Mouse (Mus musculus) heart, embryonic 11.5 days (tissue): ENCODE results near the gene Ahrr. TPM values are rescaled to one million over a fixed set of nuclear protein-coding genes. Genes with fewer than 3 reads are reported as not detected.

Experiments
- ATAC-seq: fragments of 200-750 bp; cut with Nextera tagmentation; replicated peaks from 2 replicates; pipeline ENCODE4 v1.8.0; 2017; ENCODE audit warnings: moderate library complexity; ENCODE audit not compliant: insufficient number of reproducible peaks, low FRiP score, low TSS enrichment
- H3K27ac ChIP-seq: fragments of 300-500 bp; sonication (generic); 2 replicates; pipeline ENCODE4 v1.5.1; 2014; ENCODE audit warnings: mild to moderate bottlenecking, low read depth, low read length
- H3K27me3 ChIP-seq: fragments of 300-500 bp; sonication (generic); 2 replicates; pipeline ENCODE4 v1.6.1; 2014; ENCODE audit warnings: mild to moderate bottlenecking, low read length, mixed read lengths; ENCODE audit not compliant: control insufficient read depth, insufficient read depth
- H3K36me3 ChIP-seq: fragments of 300-500 bp; sonication (generic); 2 replicates; pipeline ENCODE4 v1.6.1; 2014; ENCODE audit warnings: mild to moderate bottlenecking, low read length, moderate library complexity, mixed read lengths; ENCODE audit not compliant: control insufficient read depth, insufficient read depth
- H3K4me1 ChIP-seq: fragments of 300-500 bp; sonication (generic); 2 replicates; pipeline ENCODE4 v1.6.1; 2014; ENCODE audit warnings: low read length; ENCODE audit not compliant: control insufficient read depth, insufficient read depth
- H3K4me2 ChIP-seq: fragments of 300-500 bp; sonication (generic); 2 replicates; pipeline ENCODE4 v1.6.1; 2014; ENCODE audit warnings: mild to moderate bottlenecking, moderate library complexity
- H3K4me3 ChIP-seq: fragments of 300-500 bp; sonication (generic); 2 replicates; pipeline ENCODE4 v1.5.1; 2014; ENCODE audit warnings: low read depth, low read length
- H3K9ac ChIP-seq: fragments of 300-500 bp; sonication (generic); 2 replicates; pipeline ENCODE4 v1.6.1; 2014; ENCODE audit warnings: mild to moderate bottlenecking, low read depth, low read length, moderate library complexity
- H3K9me3 ChIP-seq: fragments of 300-500 bp; sonication (generic); replicated peaks from 2 replicates; pipeline ENCODE4 v1.6.1; 2016; ENCODE audit warnings: low read length; ENCODE audit not compliant: control insufficient read depth
- WGBS: fragments of 180-500 bp; shearing (Covaris S2); extraction: QIAGEN DNeasy Blood & Tissue Kit; methylation state at CpG from one replicate; pipeline ENCODE4 v1.1.7; 2014; ENCODE audit not compliant: insufficient replicate concordance; 5-methylcytosine and 5-hydroxymethylcytosine counted together
- polyA plus RNA-seq: library from polyadenylated mRNA; unstranded; fragments of >200 nt; fragmentation: Nextera tagmentation; extraction: Ambion mirVana; gene quantifications from 2 replicates; pipeline ENCODE4 v1.2.1, GENCODE M21; 2014

Ahrr gene
- polyA plus RNA-seq, 1 experiment from 2014 or later, result 0.70 TPM

DNA sequence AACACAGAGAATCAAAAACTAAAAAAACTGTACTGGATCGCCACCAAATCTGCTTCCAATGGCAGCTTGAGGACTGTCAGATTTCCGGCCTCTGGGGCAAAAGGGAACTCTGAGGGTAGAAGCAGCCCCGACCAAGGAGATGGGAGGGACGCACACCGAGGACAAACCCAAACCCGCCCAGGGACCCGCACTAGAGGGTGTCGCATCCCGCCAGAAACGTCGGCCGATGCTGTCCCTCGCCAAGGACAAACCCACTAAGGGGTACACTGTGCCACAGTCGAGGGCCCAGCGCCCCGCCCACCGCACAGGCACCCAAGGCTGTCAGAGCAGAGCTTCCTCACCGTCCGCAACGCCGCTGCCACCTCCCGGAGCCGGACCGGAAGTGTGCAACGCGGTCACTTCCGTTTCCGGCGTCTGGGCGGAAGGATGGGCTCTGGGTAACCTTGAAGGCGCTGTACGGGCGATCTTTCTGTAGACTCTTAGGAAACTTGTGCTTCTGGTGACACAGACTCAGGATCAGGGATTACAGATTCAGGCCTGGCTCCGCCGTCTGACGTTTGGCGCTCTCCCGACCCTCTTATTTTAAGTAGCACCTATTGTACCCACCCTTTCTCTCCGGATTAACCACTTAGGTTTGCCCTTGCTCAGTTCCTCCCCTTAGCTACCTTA is 83.7 kb downstream of the Ahrr start, which contains the start of gene Exoc3:
TSS of gene Exoc3 (minus strand) at position 416 of the 669 bp plus-strand sequence.
- under 1% methylated on average over 39 of the region's 39 CpGs for WGBS
- Histone ChIP-seq H3K27me3 (0 out of 2 replicates have a peak, but pooled peaks cover 6% of the 10 kb centered on the region), H3K36me3 (peaks cover 6% of the 10 kb centered on the region; the same call in 1 of the 2 replicates), H3K4me3 (peak within 1 kb of the TSS; percentile 80), H3K27ac (peak within 1 kb of the TSS; percentile 96), H3K9ac (peak within 1 kb of the TSS; percentile 86), H3K4me2 (peak within 1 kb of the TSS; percentile 87), H3K4me1 (peaks cover 10% of the 10 kb centered on the region), H3K9me3 (no peaks in the 10 kb centered on the region)
- peak; percentile 91 for ATAC-seq

GRCm38 (mm10) chr13:74196451-74196850 is 95.7 kb downstream of the Ahrr start:
- no peak for ATAC-seq
- Histone ChIP-seq H3K9me3 (no peaks in the 10 kb centered on the region), H3K27me3 (no peaks in the 10 kb centered on the region), H3K27ac (no peak overlapping the region), H3K4me3 (no peak overlapping the region), H3K9ac (no peak overlapping the region), H3K4me2 (no peak overlapping the region), H3K4me1 (no peaks in the 10 kb centered on the region), H3K36me3 (peaks cover 10% of the 10 kb centered on the region)
- WGBS, result 71% methylated on average over 3 of the region's 3 CpGs

GRCm38 (mm10) chr13:74192613-74193012 is 99.5 kb downstream of the Ahrr start:
- Histone ChIP-seq H3K4me2 (no peak overlapping the region), H3K27ac (no peak overlapping the region), H3K9me3 (no peaks in the 10 kb centered on the region), H3K36me3 (peaks cover 2% of the 10 kb centered on the region), H3K4me3 (no peak overlapping the region), H3K9ac (no peak overlapping the region), H3K4me1 (no peaks in the 10 kb centered on the region), H3K27me3 (no peaks in the 10 kb centered on the region)
- 82% methylated on average over 6 of the region's 6 CpGs for WGBS
- ATAC-seq, result no peak

DNA sequence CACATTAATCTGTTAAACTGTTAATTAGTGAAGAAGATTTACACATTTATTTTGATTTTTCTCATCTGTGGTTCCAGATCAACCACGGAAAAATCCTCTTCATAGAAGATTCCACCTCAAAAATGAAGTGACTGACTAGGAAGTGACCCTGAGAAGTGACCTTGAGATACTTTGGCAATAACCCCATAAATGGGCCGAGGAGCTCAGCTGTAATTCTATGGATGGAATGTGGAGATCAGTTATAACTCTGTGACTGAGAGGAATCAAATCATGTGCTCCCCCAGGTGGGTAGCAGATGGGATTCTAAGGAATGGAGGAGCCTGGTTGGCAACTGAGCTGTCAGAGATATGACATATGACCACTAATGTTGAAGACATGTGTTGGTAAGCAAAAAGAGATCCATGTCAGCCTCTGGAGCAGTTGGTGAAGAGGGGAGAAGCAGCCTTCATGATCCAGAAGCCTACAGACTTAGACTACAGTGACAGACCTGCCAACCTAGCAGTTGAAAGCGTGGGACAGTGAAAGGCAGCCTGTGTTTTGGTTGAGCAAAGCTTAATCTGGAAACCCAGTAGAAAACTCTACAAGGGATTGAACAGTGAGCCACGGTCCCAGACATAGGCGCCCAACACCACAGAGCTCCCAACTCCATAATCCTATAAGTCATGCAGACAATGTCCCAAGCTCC is 109.0 kb downstream of the Ahrr start:
- WGBS, result 88% methylated on average over 5 of the region's 5 CpGs
- Histone ChIP-seq H3K4me1 (no peaks in the 10 kb centered on the region), H3K27ac (no peak overlapping the region), H3K9me3 (no peaks in the 10 kb centered on the region), H3K4me2 (no peak overlapping the region), H3K27me3 (no peaks in the 10 kb centered on the region), H3K9ac (no peak overlapping the region), H3K4me3 (no peak overlapping the region), H3K36me3 (peaks cover 6% of the 10 kb centered on the region)
- ATAC-seq, result no peak

DNA sequence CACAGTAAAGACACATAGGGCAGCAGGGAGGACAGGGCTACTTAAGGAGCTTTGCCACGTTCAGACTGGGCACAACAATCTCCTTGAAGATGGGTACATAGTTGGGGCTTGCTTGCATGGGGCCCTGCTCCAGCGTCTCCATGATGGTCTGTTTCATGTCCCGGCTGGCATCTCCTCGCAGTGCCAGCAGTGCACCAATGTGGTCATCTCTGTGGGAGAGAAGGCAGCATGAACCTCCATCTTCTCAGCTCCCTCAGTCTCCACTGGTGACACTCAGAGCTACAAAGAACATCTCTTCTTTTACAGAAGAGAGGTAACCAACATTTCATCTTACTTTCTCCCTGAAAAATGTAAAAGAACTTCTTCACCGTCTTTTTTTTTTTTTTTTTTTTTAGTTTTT is 120.1 kb downstream of the Ahrr start:
- Histone ChIP-seq H3K9me3 (no peaks in the 10 kb centered on the region), H3K36me3 (peaks cover 22% of the 10 kb centered on the region)
- 89% methylated on average over 5 of the region's 5 CpGs for WGBS

GRCm38 (mm10) chr13:74169446-74170164 is 122.5 kb downstream of the Ahrr start:
- Histone ChIP-seq H3K9ac (no peak overlapping the region), H3K4me1 (peaks cover 7% of the 10 kb centered on the region; the same call in 1 of the 2 replicates), H3K27ac (no peak overlapping the region), H3K9me3 (no peaks in the 10 kb centered on the region), H3K27me3 (no peaks in the 10 kb centered on the region), H3K4me3 (no peak overlapping the region), H3K36me3 (peaks cover 22% of the 10 kb centered on the region), H3K4me2 (no peak overlapping the region)
- ATAC-seq, result no peak
- 82% methylated on average over 10 of the region's 10 CpGs for WGBS

More for the DNA sequence above, 120.1 kb downstream of the Ahrr start:
- Histone ChIP-seq H3K4me3 (no peak overlapping the region), H3K9ac (no peak overlapping the region), H3K27ac (no peak overlapping the region), H3K27me3 (no peaks in the 10 kb centered on the region), H3K4me1 (no peaks in the 10 kb centered on the region), H3K4me2 (no peak overlapping the region)
- no peak for ATAC-seq

GRCm38 (mm10) chr13:74167492-74167891 is 124.6 kb downstream of the Ahrr start:
- ATAC-seq, result no peak
- peaks cover 7% of the 10 kb centered on the region; the same call in 1 of the 2 replicates for H3K4me1 ChIP-seq
- peaks cover 9% of the 10 kb centered on the region for H3K36me3 ChIP-seq
- no peak overlapping the region for H3K9ac ChIP-seq
- WGBS, result 88% methylated on average over 2 of the region's 2 CpGs
- no peak overlapping the region for H3K27ac ChIP-seq
- H3K4me3 ChIP-seq, result peak overlapping the region; percentile 57; the same call in 1 of the 2 replicates
- H3K9me3 ChIP-seq, result no peaks in the 10 kb centered on the region
- no peak overlapping the region; the same call in 1 of the 2 replicates for H3K4me2 ChIP-seq
- H3K27me3 ChIP-seq, result no peaks in the 10 kb centered on the region

- Histone ChIP-seq H3K9ac (peak overlapping the region; percentile 70), H3K4me2 (peak overlapping the region; percentile 81), H3K9me3 (no peaks in the 10 kb centered on the region), H3K4me3 (peak overlapping the region; percentile 57), H3K36me3 (peaks cover 7% of the 10 kb centered on the region), H3K27me3 (no peaks in the 10 kb centered on the region), H3K27ac (no peak overlapping the region), H3K4me1 (peaks cover 7% of the 10 kb centered on the region; the same call in 1 of the 2 replicates)
- ATAC-seq, result 0 out of 2 replicates have a peak, but pooled peaks have one; percentile 23
- WGBS, result 14% methylated on average over 9 of the region's 9 CpGs
Measured at GRCm38 (mm10) chr13:74167057-74167413, 125.1 kb downstream of the Ahrr start.
